ENCODE assay signal across 8 mouse cellular contexts in genomic region chr7:102249896-102250630, GRCm38 (mm10). TPM values are rescaled to one million over a fixed set of nuclear protein-coding genes. Genes with fewer than 3 reads are reported as not detected.
A peak's percentile ranks its signal among the peaks of the same experiment; 100 is the strongest.
DNase-seq lines count a peak whose midpoint lies in the region; ATAC-seq lines count a peak whose summit lies in the region.

No protein-coding gene starts in this region.

- H3K4me3 ChIP-seq in hindbrain, embryonic 16.5 days (ENCODE audit: low read length) = peak overlapping the region; percentile 68
- peak overlapping the region; percentile 79 for H3K4me3 ChIP-seq in limb, embryonic 10.5 days
- H3K4me3 ChIP-seq in midbrain, embryonic 10.5 days = peak overlapping the region; percentile 90

- no peaks in the 10 kb centered on the region for H3K36me3 ChIP-seq in hindbrain, embryonic 16.5 days (ENCODE audit: control insufficient read depth, insufficient read depth, low read length)
- H3K36me3 ChIP-seq in limb, embryonic 10.5 days = no peaks in the 10 kb centered on the region
- H3K36me3 ChIP-seq in midbrain, embryonic 10.5 days = no peaks in the 10 kb centered on the region

- no peaks in the 10 kb centered on the region for H3K9me3 ChIP-seq in hindbrain, embryonic 16.5 days (ENCODE audit: control insufficient read depth, low read length)
- H3K9me3 ChIP-seq in limb, embryonic 10.5 days (replicated peaks) = no peaks in the 10 kb centered on the region
- no peaks in the 10 kb centered on the region for H3K9me3 ChIP-seq in midbrain, embryonic 10.5 days (replicated peaks)

- peak overlapping the region; percentile 92 for H3K4me2 ChIP-seq in hindbrain, embryonic 16.5 days (ENCODE audit: low read length)

- 0% methylated on average over 21 of the region's 49 CpGs for WGBS in hindbrain, embryonic 16.5 days
- 1% methylated on average over 42 of the region's 49 CpGs for WGBS in limb, embryonic 10.5 days
- WGBS in midbrain, embryonic 10.5 days = under 1% methylated on average over 39 of the region's 49 CpGs

- peaks cover 14% of the 10 kb centered on the region for H3K4me1 ChIP-seq in hindbrain, embryonic 16.5 days (ENCODE audit: control insufficient read depth, insufficient read depth, low read depth, low read length)
- peaks cover 51% of the 10 kb centered on the region for H3K4me1 ChIP-seq in limb, embryonic 10.5 days
- peaks cover 52% of the 10 kb centered on the region for H3K4me1 ChIP-seq in midbrain, embryonic 10.5 days

- peak; percentile 33 for ATAC-seq in common myeloid progenitor, adult 5-6 weeks (replicated peaks; ENCODE audit: low read depth, poor library complexity, severe bottlenecking)
- ATAC-seq in hindbrain, embryonic 16.5 days = peak; percentile 80

- H3K9ac ChIP-seq in hindbrain, embryonic 16.5 days (ENCODE audit: low read depth, low read length) = peak overlapping the region; percentile 85

- no peaks in the 10 kb centered on the region for H3K27me3 ChIP-seq in hindbrain, embryonic 16.5 days (replicated peaks; ENCODE audit: control insufficient read depth, insufficient read depth, low read length)
- no peaks in the 10 kb centered on the region for H3K27me3 ChIP-seq in limb, embryonic 10.5 days (ENCODE audit: low read depth, poor library complexity, severe bottlenecking)
- no peaks in the 10 kb centered on the region for H3K27me3 ChIP-seq in midbrain, embryonic 10.5 days (ENCODE audit: low read depth, poor library complexity, severe bottlenecking)

- peak; percentile 67 for DNase-seq in adipocyte (ENCODE audit: low spot score)
- DNase-seq in gastrocnemius, adult 8-10 months (ENCODE audit: low spot score in 2 of 2) = peak; percentile 52 to 66
- peak; percentile 86 for DNase-seq in limb, embryonic 10.5 days (ENCODE audit: low spot score)
- DNase-seq in midbrain, embryonic 10.5 days (ENCODE audit: low spot score) = peak; percentile 79
- peak; percentile 57 for DNase-seq in right cerebral cortex, postnatal 4 days
- peak; percentile 70 to 89 for DNase-seq in urinary bladder, postnatal 36 days (ENCODE audit: low spot score in 2 of 2)

- H3K27ac ChIP-seq in hindbrain, embryonic 16.5 days (ENCODE audit: low read depth, low read length) = peak overlapping the region; percentile 87
- H3K27ac ChIP-seq in limb, embryonic 10.5 days = peak overlapping the region; percentile 98
- H3K27ac ChIP-seq in midbrain, embryonic 10.5 days (replicated peaks) = peak overlapping the region; percentile 95

RNA-seq across cellular contexts. Expression of gene Rhog, which starts 5.8 kb away (rescaled TPM):
- total RNA-seq in common myeloid progenitor, adult 5-6 weeks (2017) = 40.9 and 43.0 TPM in 2 replicates
- 10 to 100 TPM in 3 of 4 experiments, 1 to 10 TPM in 1; 8.9 to 14.8 (median 11.5) TPM for total RNA-seq in gastrocnemius, adult 8-10 months (2022)
- polyA plus RNA-seq in hindbrain, embryonic 16.5 days (2015; fragmentation: Nextera tagmentation; extraction: Ambion mirVana) = 19.5 and 20.9 TPM in 2 replicates
- 52.5 and 55.4 TPM in 2 replicates for polyA plus RNA-seq in limb, embryonic 10.5 days (2016; fragmentation: Nextera tagmentation; extraction: Ambion mirVana)
- 34.8 and 34.9 TPM in 2 replicates for polyA plus RNA-seq in midbrain, embryonic 10.5 days (2016; fragmentation: Nextera tagmentation; extraction: Ambion mirVana)

RNA-seq across cellular contexts. Expression of gene Stim1, which starts 17.5 kb away (rescaled TPM):
- total RNA-seq in common myeloid progenitor, adult 5-6 weeks (2017) = 20.5 and 41.0 TPM in 2 replicates
- total RNA-seq in gastrocnemius, adult 8-10 months (2022) = 100 to 1,000 TPM; 159 to 172 (median 166) TPM
- polyA plus RNA-seq in hindbrain, embryonic 16.5 days (2015; fragmentation: Nextera tagmentation; extraction: Ambion mirVana) = 15.1 and 17.4 TPM in 2 replicates
- 10.7 and 14.5 TPM in 2 replicates for polyA plus RNA-seq in limb, embryonic 10.5 days (2016; fragmentation: Nextera tagmentation; extraction: Ambion mirVana)
- polyA plus RNA-seq in midbrain, embryonic 10.5 days (2016; fragmentation: Nextera tagmentation; extraction: Ambion mirVana) = 11.7 and 12.4 TPM in 2 replicates

RNA-seq across cellular contexts. Expression of gene Pgap2, which starts 40.1 kb away (rescaled TPM):
- 23.1 and 30.9 TPM in 2 replicates for total RNA-seq in common myeloid progenitor, adult 5-6 weeks (2017)
- total RNA-seq in gastrocnemius, adult 8-10 months (2022) = 10 to 100 TPM; 22.9 to 25.7 (median 25.0) TPM
- polyA plus RNA-seq in hindbrain, embryonic 16.5 days (2015; fragmentation: Nextera tagmentation; extraction: Ambion mirVana) = 63.5 and 67.0 TPM in 2 replicates
- 59.6 and 68.5 TPM in 2 replicates for polyA plus RNA-seq in limb, embryonic 10.5 days (2016; fragmentation: Nextera tagmentation; extraction: Ambion mirVana)
- polyA plus RNA-seq in midbrain, embryonic 10.5 days (2016; fragmentation: Nextera tagmentation; extraction: Ambion mirVana) = 48.7 and 49.2 TPM in 2 replicates

RNA-seq across cellular contexts. Expression of gene Nup98, which starts 40.1 kb away (rescaled TPM):
- 54.7 and 60.9 TPM in 2 replicates for total RNA-seq in common myeloid progenitor, adult 5-6 weeks (2017)
- 10 to 100 TPM; 22.1 to 29.8 (median 24.3) TPM for total RNA-seq in gastrocnemius, adult 8-10 months (2022)
- 15.1 and 19.4 TPM in 2 replicates for polyA plus RNA-seq in hindbrain, embryonic 16.5 days (2015; fragmentation: Nextera tagmentation; extraction: Ambion mirVana)
- polyA plus RNA-seq in limb, embryonic 10.5 days (2016; fragmentation: Nextera tagmentation; extraction: Ambion mirVana) = 45.5 and 49.7 TPM in 2 replicates
- polyA plus RNA-seq in midbrain, embryonic 10.5 days (2016; fragmentation: Nextera tagmentation; extraction: Ambion mirVana) = 43.9 and 44.4 TPM in 2 replicates

Comparison
In these comparisons a context has a peak if more than half of its experiments do, and no peak if none do; other contexts are left out.
1. Peak in every context shown above with its lines: DNase-seq, ATAC-seq, H3K4me3 ChIP-seq and H3K27ac ChIP-seq.